Mouse (Mus musculus): ENCODE measurements around the gene Rarres1.

DNA sequence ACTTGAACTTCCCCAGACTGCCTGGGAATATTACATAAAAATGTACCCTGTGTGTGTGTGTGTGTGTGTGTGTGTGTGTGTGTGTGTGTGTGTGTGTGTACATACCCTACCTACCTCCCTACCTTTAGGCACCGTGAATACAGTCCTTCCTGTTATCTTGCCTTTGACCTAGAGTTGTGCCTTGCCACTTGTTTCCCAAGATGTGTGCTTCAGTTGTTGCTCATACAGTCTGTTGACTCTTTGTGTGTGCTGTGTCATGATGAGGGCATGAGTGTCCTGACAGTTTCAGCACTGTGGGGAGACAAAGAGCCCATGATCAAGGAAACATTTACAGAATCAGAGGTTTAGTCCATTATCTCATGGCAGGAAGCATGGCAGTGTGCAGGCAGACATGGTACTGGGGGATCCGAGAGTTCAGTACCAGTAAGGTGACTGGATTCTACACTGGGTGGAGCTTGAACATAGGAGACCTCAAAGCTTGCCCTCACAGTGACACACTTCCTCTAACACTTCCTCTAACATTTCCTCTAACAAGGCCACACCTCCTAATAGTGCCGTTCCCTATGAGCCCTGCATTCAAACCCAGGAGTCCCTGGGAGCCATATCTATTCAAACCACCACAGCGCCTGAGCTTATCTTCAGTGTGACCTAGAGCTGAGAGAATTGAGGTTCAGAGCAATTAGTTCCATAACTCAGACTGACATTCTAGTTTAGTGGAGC is 43.8 kb downstream of the Rarres1 start:
- TF ChIP-seq CTCF (conservative IDR thresholded peaks at IDR 0.05; ENCODE audit: low read length) (no peak), POU5F1 (IDR thresholded peaks at IDR 0.05; ENCODE audit: borderline replicate concordance, low read length) (no peak)

All from E14TG2a.4 (cell line).